Mouse (Mus musculus) lung, embryonic 14.5 days (tissue): ENCODE measurements around the gene P2rx7. TPM values are rescaled to one million over a fixed set of nuclear protein-coding genes. Genes with fewer than 3 reads are reported as not detected.

ENCODE experiments used
- ATAC-seq: fragments of 200-750 bp; cut with Nextera tagmentation; 2 replicates; pipeline ENCODE4 v1.8.0; 2017; ENCODE audit warnings: mild to moderate bottlenecking, moderate TSS enrichment, moderate library complexity; ENCODE audit not compliant: insufficient read depth
- DNase-seq: peaks from one replicate; pipeline ENCODE4 v3.0.0-alpha.2; 2015
- H3K27ac ChIP-seq: fragments of 300-500 bp; sonication (generic); 2 replicates; pipeline ENCODE4 v1.5.1; 2014; ENCODE audit warnings: low read depth, mild to moderate bottlenecking, moderate library complexity
- H3K27me3 ChIP-seq: fragments of 300-500 bp; sonication (generic); 2 replicates; pipeline ENCODE4 v1.6.1; 2014; ENCODE audit warnings: low read length, control low read depth; ENCODE audit not compliant: insufficient read depth
- H3K36me3 ChIP-seq: fragments of 300-500 bp; sonication (generic); 2 replicates; pipeline ENCODE4 v1.6.1; 2014; ENCODE audit warnings: control low read depth; ENCODE audit not compliant: insufficient read depth
- H3K4me1 ChIP-seq: fragments of 300-500 bp; sonication (generic); 2 replicates; pipeline ENCODE4 v1.6.1; 2014; ENCODE audit warnings: antibody characterized with exemption, control low read depth; ENCODE audit not compliant: insufficient read depth
- H3K4me2 ChIP-seq: fragments of 300-500 bp; sonication (generic); 2 replicates; pipeline ENCODE4 v1.6.1; 2014; ENCODE audit warnings: mild to moderate bottlenecking
- H3K4me3 ChIP-seq: fragments of 300-500 bp; sonication (generic); 2 replicates; pipeline ENCODE4 v1.5.1; 2014; ENCODE audit warnings: low read depth, low read length
- H3K9ac ChIP-seq: fragments of 300-500 bp; sonication (generic); 2 replicates; pipeline ENCODE4 v1.6.1; 2014
- H3K9me3 ChIP-seq: fragments of 300-500 bp; sonication (generic); 2 replicates; pipeline ENCODE4 v1.6.1; 2016; ENCODE audit warnings: low read depth, low read length, control low read depth
- CTCF ChIP-seq: IDR thresholded peaks from 2 replicates; pipeline ENCODE4 v1.5.1; 2016; ENCODE audit warnings: antibody characterized with exemption, low read depth
- WGBS: fragments of 180-500 bp; shearing (Covaris S2); extraction: QIAGEN DNeasy Blood & Tissue Kit; methylation state at CpG from one replicate; pipeline ENCODE4 v1.1.7; 2014; 5-methylcytosine and 5-hydroxymethylcytosine counted together
- polyA plus RNA-seq: library from polyadenylated mRNA; unstranded; fragments of >200 nt; fragmentation: Nextera tagmentation; extraction: Ambion mirVana; gene quantifications from 2 replicates; pipeline ENCODE4 v1.2.1, GENCODE M21; 2014

The P2rx7 gene
- polyA plus RNA-seq, 1 experiment from 2014 or later, result 2.7 TPM

DNA sequence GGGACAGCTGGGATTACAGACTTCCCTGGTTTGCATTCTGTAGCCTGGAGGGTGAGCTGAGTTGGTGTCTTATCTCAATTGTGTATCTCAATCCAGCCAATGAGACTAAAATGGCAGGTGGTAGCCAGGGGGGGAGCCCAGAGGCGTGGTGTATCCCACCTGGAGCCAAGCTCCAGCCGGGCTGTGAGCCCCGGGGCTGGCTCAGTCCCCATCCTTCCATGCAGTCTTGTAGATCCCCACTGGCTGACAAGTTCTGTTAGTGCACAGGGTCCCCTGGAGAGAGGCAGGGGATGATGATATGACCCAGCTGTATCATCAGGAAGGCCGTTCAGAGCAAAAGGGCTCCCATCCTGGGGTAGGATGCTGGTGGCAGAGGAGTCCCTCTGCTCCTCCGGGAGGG lies 82.9 kb downstream of the P2rx7 start:
- Histone ChIP-seq H3K9ac (no peak overlapping the region), H3K36me3 (0 out of 2 replicates have a peak, but pooled peaks cover 2% of the 10 kb centered on the region), H3K27ac (no peak overlapping the region), H3K9me3 (peaks cover 3% of the 10 kb centered on the region; the same call in 1 of the 2 replicates), H3K27me3 (no peaks in the 10 kb centered on the region), H3K4me3 (no peak overlapping the region), H3K4me2 (no peak overlapping the region), H3K4me1 (peaks cover 1% of the 10 kb centered on the region; the same call in 1 of the 2 replicates)
- no peak for DNase-seq
- WGBS, result 68% methylated on average over 5 of the region's 5 CpGs
- no peak for TF ChIP-seq CTCF
- no peak for ATAC-seq

DNA sequence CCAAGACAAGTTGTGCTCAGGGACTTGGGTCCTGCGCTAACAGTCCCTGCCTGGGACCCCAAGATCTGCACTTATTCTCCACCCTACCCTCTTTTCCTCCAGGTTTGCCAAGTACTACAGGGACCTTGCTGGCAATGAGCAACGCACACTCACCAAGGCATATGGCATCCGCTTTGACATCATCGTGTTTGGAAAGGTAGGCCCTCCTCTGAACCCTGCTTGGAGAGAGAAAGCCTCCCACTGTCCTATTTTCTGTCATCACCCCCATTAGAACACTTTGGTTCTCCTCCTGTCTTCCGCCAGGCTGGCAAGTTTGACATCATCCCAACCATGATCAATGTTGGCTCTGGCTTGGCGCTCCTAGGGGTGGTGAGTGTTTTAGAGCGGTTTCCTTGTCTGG lies 83.4 kb downstream of the P2rx7 start:
- ATAC-seq (no peak), DNase-seq (no peak)
- 89% methylated on average over 7 of the region's 7 CpGs for WGBS
- TF ChIP-seq CTCF, result no peak
- Histone ChIP-seq H3K4me2 (no peak overlapping the region), H3K4me1 (peaks cover 4% of the 10 kb centered on the region; the same call in 1 of the 2 replicates), H3K27me3 (no peaks in the 10 kb centered on the region), H3K9me3 (peaks cover 3% of the 10 kb centered on the region; the same call in 1 of the 2 replicates), H3K9ac (no peak overlapping the region), H3K36me3 (0 out of 2 replicates have a peak, but pooled peaks cover 2% of the 10 kb centered on the region), H3K4me3 (no peak overlapping the region), H3K27ac (no peak overlapping the region)

GRCm38 (mm10) chr5:122730776-122731175 lies 87.1 kb downstream of the P2rx7 start:
- Histone ChIP-seq H3K9me3 (no peaks in the 10 kb centered on the region), H3K27ac (no peak overlapping the region), H3K4me1 (peaks cover 10% of the 10 kb centered on the region; the same call in 1 of the 2 replicates), H3K4me2 (no peak overlapping the region), H3K36me3 (peaks cover 8% of the 10 kb centered on the region; the same call in 1 of the 2 replicates), H3K9ac (no peak overlapping the region), H3K27me3 (no peaks in the 10 kb centered on the region), H3K4me3 (no peak overlapping the region)
- no peak for DNase-seq
- 64% methylated on average over 10 of the region's 10 CpGs for WGBS
- no peak for ATAC-seq
- no peak for TF ChIP-seq CTCF

GRCm38 (mm10) chr5:122731321-122731720 lies 87.6 kb downstream of the P2rx7 start:
- Histone ChIP-seq H3K27me3 (no peaks in the 10 kb centered on the region), H3K36me3 (peaks cover 12% of the 10 kb centered on the region; the same call in 1 of the 2 replicates), H3K4me1 (peaks cover 10% of the 10 kb centered on the region; the same call in 1 of the 2 replicates), H3K4me3 (no peak overlapping the region), H3K27ac (peak overlapping the region; percentile 83), H3K4me2 (peak overlapping the region; percentile 29; the same call in 1 of the 2 replicates), H3K9me3 (no peaks in the 10 kb centered on the region), H3K9ac (no peak overlapping the region)
- ATAC-seq (no peak), DNase-seq (peak; percentile 63)
- peak; percentile 82 for TF ChIP-seq CTCF
- 61% methylated on average over 8 of the region's 8 CpGs for WGBS

DNA sequence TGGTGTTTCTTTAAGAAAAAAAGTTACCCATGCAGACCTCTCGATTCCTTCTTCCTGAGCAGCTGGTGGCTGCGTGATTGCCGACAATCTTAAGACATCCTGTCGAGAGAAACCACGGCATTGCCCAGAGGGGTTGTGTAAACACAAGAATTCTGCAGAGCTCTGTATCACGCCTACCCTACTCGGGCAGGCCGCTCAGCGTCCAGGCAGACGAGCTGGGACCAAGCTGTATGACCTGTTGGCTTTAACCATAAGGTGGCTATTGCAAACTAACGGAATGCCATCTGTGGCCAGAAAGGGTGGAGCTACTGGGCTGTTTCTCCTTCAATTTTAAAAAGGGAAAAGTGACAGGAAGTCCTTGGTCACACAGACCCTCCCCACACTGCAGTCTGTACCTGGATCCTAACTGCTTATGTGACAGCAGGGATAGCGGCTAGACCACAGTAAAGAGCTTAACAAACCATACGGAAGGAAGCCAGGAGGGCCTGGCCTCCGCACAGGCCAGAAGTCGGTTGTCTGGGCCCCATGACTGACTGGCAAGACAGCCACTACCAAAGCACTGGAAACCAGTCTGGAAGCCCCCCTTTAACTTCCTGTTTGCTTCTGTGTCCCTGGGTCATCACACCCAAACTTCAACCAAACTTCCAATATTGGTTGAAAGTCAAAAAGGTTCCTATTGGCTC lies 88.4 kb downstream of the P2rx7 start:
- Histone ChIP-seq H3K9ac (no peak overlapping the region), H3K27me3 (no peaks in the 10 kb centered on the region), H3K4me1 (peaks cover 10% of the 10 kb centered on the region; the same call in 1 of the 2 replicates), H3K9me3 (no peaks in the 10 kb centered on the region), H3K36me3 (peaks cover 20% of the 10 kb centered on the region; the same call in 1 of the 2 replicates), H3K4me3 (no peak overlapping the region), H3K27ac (peak overlapping the region; percentile 83), H3K4me2 (peak overlapping the region; percentile 29)
- 11% methylated on average over 15 of the region's 15 CpGs for WGBS
- no peak; the same call in 1 of the 2 replicates for TF ChIP-seq CTCF
- peak; percentile 81 for DNase-seq
- peak; percentile 81 for ATAC-seq

GRCm38 (mm10) chr5:122733881-122734280 lies 90.2 kb downstream of the P2rx7 start:
- Histone ChIP-seq H3K9me3 (no peaks in the 10 kb centered on the region), H3K36me3 (peaks cover 20% of the 10 kb centered on the region; the same call in 1 of the 2 replicates), H3K27me3 (no peaks in the 10 kb centered on the region), H3K4me2 (no peak overlapping the region), H3K4me1 (peaks cover 10% of the 10 kb centered on the region; the same call in 1 of the 2 replicates), H3K27ac (no peak overlapping the region), H3K9ac (no peak overlapping the region), H3K4me3 (no peak overlapping the region)
- WGBS, result 62% methylated on average over 17 of the region's 17 CpGs
- ATAC-seq (no peak), DNase-seq (no peak)
- no peak for TF ChIP-seq CTCF

DNA sequence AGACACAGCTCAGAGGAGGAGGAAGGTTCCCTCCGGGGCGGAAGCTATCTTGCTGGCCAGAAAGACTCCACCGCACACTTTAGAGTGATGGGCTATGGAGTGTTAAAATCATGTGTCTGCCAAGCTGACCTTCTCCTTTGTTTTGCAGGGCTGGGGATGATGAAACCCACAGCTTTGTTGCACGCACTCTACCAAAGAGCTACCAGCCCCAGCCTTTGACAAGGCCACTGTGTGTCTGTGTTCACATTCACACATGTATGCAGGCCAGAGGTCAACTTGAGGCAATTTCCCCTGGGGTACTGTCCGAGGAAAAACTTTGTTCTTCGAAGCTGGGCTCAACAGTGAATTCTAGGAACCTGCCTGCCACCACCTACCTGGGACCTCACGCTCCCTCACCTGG lies 92.1 kb downstream of the P2rx7 start:
- Histone ChIP-seq H3K9me3 (no peaks in the 10 kb centered on the region), H3K36me3 (peaks cover 30% of the 10 kb centered on the region), H3K4me2 (no peak overlapping the region), H3K9ac (no peak overlapping the region), H3K27me3 (no peaks in the 10 kb centered on the region), H3K27ac (no peak overlapping the region), H3K4me3 (no peak overlapping the region), H3K4me1 (peaks cover 10% of the 10 kb centered on the region; the same call in 1 of the 2 replicates)
- DNase-seq (no peak), ATAC-seq (no peak)
- 87% methylated on average over 7 of the region's 7 CpGs for WGBS
- TF ChIP-seq CTCF, result no peak
